Mouse (Mus musculus): ENCODE results near the gene Tpk1.
A peak's percentile ranks its signal among the peaks of the same experiment; 100 is the strongest.
"Not testable (repeated sequence)": the region's sequence is repeated elsewhere in the genome, so short reads cannot be mapped to it uniquely, and the experiment has no call there.

The Tpk1 gene

DNA sequence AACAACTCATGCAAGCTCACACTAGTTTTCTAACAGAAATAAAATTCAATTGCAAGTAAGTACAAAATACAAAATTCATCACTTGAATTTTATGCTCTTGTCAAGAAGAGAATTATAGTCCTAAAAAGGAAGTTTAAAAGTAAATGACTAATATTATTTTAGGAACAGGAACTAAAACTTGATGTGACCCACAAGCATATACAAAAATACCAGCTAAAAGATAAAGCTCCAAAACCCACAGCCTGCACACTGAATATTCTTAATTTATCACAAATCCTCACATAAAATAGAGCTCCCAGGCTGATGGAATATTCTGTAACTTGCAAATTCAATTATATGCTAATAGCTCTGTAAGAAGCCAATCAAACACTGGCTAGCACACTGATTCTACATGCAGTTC is 25.5 kb downstream of the Tpk1 start:
- no peak for DNase-seq (ENCODE audit: low spot score in 2 of 2)

DNA sequence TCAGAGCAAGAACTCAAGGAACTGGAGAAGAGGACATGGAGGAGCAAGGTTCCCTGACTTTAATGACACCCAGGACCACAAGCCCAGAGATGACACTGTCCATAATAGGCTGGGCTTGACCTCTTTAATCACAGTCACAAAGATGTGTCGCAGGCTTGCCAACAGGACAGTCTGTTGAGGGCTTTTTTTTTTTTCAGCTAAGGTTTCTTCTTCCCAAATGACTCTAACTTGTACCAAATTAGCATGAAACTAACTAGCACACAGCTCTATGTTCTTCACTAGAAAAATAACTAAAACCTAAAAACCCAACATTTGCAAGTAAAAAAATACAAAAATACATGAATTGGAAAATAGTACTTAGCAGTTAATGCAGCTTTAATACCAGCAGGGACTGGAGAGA is 27.2 kb downstream of the Tpk1 start:
- no peak for DNase-seq (ENCODE audit: low spot score in 2 of 2)

DNA sequence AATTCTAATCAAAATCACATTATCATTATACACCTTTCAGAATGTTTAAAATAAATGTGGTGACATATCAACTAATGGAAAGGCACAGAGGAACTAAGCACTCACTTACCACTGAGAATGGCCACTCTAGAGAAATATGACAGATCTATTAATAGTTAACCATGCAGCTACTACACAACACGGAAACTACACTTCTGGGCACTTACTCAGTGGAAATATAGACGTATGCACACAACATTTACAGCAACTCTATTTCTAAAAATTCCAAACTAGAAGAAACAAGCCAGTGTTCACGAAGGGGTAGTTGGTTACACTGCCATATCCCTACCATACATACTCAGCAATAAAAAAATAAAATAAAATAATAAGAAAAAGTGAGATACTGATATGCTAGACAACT is 28.0 kb downstream of the Tpk1 start:
- DNase-seq (ENCODE audit: low spot score in 2 of 2): no peak

DNA sequence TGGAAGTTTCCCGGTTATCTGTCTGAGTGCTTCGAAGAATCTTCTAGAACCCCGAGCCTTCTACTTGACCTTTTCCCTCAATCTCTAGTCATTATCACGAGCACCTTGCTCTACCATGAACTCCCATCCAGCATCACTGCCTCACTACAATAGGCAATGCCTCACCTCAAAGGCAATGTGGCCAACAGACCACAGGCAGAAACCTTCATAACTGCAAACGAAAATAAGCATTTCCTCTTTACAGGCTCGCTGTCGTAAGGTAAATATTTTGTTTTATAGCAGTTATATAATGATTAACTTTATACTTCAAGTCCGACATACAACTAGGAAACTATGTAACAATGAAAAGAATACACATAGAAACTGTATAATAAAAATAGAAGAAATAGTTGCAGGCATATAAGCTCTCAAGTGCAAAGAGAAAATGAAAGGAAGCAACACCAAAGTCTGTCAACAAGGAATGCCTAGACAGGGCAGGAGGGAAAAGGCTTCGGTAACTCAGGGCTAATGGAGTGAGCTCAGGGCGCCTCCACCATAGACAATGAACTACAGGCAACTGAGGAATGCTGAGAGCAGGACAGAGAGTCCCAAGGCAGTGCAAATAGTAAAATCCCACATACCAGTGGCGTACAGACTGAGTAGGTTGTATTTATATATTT is 29.0 kb downstream of the Tpk1 start:
- no peak for DNase-seq (ENCODE audit: low spot score in 2 of 2)

DNA sequence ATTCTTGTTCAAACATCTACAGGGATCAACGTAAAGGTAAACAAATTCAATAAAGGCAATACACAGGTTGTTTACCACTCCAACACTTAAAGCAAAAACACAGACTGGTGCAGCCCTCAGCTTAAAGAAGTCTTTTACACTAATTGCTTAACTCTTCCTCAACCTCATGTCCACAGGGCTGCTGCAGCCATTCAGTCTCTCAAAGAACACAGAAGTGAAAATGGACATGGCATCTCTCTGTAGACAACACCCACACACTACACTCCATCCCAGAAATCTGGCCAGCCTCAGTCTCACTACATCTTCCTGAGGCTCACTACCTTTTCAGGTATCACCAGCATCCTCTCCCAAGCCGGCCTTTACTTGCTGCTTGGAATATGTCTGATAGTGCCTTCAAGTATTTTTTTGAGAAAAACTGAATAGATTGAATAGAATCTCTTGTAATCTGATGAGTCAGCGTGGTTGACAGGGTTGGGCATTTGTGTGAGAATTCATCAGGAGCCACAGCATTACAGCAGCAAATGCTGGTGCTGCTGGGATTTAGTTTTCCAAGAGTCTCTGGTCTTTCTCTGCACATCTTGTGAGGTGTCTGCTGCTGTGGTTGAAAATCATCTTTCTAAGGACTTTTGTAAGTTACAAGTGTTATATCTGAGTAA is 32.6 kb downstream of the Tpk1 start:
- DNase-seq (ENCODE audit: low spot score in 2 of 2): no peak

DNA sequence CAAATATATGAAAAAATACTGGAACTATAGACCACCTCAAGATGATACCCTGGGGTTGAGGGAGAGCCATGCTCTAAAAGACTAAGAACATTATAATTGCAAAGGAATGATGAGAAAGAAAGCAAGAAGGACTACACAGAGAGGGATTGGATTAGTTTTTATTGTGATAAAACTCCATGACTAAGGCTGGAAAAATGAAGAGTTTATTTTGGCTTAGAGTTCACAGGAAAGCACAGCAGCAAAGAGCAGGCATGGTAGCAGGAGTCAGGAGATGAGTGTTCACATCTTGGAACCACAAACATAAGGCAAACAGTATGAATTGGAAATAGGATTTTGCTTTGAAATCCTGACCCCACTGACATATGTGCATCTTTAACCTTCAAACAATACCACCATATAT is 33.2 kb downstream of the Tpk1 start:
- DNase-seq (ENCODE audit: low spot score in 2 of 2): no peak

DNA sequence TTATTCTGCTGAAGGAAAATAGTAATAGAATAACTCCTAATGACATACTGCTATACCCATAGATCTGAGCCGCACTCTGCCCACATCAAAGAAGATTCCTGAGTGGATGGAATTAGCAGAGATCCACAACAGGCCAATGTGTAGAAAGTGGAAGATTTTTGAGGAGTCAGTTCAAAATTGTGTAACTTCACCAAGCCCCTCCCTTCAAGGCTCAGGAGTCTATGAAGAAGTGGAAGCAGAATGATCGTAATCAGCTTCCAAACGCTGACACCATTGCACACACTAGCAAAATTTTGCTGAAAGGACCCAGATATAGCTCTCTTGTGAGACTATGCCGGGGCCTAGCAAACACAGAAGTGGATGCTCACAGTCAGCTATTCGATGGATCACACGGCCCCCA is 42.6 kb downstream of the Tpk1 start:
- DNase-seq (ENCODE audit: low spot score in 2 of 2): not testable (repeated sequence)

DNA sequence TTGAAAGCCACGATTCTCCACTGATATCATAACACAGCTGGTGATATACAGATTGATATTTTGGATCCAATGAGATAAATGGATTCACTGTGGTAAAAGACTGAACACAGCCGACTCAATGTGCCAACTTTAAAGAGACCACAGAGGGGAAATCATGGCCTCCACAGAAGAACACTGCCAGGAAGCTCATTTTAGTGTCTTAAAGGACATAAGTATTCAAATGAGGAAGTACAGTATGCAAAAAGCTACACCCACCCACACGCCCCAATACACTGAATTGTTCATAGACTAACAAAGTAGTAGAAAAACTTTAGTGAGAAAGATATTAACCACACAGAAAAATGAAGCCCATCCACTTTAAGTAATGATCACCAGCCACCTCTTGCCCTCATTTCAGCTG is 46.8 kb downstream of the Tpk1 start:
- DNase-seq (ENCODE audit: low spot score in 2 of 2): no peak

DNA sequence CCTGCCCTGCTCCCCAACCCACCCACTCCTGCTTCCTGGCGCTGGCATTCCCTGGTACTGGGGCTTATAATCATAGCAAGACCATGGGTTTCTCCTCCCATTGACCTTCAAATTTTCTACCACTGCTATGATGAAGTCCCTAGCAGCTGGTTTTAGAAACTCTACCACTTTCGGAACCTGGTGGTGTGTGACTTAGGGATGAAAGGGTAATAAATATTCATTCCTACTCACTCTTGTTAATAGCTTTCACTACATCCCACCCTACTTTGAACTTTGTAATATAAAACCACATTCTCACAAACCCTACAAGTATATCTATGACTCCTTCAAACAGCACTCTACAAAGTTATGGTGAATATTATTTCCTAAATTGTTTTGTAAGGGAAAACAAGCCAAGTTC is 54.3 kb downstream of the Tpk1 start:
- no peak for DNase-seq (ENCODE audit: low spot score in 2 of 2)

DNA sequence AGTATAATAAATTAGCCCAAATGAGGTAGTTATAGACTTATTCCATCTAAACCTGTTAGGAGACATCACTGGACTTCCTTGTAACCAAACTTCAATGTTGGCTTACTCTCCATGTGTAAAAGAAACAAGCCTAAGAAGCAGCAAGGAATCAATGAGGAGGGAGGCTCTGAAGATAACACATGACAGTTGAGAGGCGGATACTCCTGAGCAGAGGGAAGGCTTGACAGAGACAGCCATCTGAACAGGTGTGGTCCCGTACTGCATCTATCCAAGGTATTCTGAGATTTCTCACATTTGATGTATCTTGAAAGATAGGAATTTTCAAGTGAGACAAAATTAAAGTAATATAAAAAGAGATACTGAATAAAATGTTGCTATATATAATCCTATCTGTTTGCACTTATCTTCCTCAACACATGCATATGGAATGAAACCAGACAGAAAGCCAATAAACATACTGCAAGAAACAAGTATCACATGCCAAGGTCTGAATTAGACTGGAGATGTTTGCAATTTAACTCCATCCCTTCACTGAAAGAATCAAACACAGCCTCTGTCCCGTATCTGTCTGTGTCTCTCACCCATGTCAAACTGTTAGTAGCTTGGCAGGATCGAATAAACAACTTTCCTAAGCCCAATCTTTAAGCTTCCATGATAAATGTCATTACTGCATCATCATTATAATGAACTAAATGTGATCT is 75.1 kb downstream of the Tpk1 start:
- DNase-seq (ENCODE audit: low spot score in 2 of 2): no peak

DNA sequence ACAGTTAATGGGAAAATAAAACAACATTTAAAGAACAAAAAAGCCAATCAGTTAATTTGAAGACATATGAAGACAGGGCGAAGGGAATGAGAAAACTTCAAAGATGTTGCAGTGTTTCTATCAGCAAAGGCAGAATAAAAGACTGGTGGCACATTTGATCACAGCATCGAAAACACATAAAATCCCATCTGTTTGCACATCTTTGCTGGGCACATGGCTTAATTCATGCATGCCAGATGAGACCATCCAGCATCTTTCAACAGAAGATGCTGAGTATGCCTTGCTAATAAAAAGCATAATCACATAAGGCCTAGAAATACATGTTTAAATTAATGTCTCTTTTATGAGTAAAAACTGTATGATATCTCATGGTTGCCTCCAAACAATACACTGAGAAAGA is 80.8 kb downstream of the Tpk1 start:
- no peak for DNase-seq (ENCODE audit: low spot score in 2 of 2)

DNA sequence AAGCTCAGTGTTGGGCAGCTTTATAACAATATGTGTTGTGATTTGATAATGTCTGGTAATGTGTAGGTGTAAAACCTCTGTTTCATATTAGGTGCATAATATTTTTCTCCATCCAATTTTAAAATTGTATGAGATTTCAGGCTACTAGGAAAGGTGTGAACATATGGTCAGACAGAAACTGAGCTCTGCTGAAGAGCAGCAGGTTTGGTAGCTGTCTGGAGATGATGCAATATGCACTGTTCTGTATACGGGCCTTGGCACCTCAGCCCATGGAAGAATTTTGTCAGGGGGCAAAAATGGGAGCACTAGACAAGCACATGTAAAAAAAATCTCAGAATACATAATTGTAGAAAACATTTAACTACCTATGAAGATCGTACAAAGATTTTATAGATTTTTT is 84.3 kb downstream of the Tpk1 start:
- no peak for DNase-seq (ENCODE audit: low spot score in 2 of 2)

DNA sequence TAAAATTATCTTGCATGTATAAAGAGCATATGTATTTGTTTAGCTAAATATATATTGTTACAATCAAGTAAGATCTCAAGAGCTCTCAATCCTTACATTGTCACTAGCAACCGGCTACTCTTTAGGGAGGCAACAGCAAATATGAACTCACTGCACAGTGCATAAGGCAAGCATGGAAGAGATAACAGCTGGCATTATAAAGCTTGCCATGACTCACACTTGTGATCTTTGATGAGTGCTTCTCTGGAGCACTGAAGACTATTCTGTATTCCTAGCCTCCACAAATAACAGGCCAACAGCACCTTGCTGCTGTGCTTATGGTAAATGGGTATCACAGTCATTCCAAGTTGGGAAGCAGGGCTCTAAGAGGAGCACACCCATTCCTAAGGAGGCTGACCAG is 98.2 kb downstream of the Tpk1 start:
- peak in 1 of 2 experiments; percentile 21 for DNase-seq (ENCODE audit: low spot score in 2 of 2)

DNA sequence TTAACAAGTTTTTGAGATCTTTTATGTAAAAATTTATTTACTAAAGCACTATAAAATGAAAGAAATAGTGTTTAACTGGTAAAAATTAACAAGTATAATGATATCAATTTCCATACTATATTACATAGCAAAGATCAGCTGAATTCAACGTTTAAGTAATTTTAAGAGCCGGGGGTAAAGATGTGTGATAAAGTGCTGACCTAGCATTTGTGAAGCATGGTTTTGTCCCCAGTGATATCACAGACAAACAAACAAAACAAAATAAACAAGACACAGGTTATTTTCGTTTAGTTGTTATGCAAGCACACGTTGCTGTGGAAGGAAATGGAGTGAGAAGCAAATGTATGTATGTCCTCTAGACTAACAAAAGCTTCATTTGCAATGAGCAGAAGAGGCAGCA is 103.6 kb downstream of the Tpk1 start:
- no peak for DNase-seq (ENCODE audit: low spot score in 2 of 2)

DNA sequence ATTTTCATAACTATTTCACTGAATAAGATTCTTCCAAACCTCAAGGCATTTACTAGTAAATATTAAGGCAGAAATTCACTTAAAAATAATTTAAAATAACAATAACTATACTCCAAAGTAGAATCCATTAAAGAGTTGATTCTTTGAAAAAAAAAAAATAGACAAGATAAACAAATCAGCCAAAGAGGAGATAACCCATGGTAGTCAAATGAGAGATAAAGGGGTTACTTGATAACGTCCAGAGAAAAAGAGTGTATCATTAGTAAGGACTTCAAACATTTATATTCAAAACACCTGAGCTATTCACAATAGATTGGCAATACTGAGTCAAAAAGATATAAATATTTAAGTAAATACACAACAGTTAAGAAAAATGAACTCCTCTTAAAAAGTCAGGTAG is 114.7 kb downstream of the Tpk1 start:
- DNase-seq (ENCODE audit: low spot score in 2 of 2): no peak

DNA sequence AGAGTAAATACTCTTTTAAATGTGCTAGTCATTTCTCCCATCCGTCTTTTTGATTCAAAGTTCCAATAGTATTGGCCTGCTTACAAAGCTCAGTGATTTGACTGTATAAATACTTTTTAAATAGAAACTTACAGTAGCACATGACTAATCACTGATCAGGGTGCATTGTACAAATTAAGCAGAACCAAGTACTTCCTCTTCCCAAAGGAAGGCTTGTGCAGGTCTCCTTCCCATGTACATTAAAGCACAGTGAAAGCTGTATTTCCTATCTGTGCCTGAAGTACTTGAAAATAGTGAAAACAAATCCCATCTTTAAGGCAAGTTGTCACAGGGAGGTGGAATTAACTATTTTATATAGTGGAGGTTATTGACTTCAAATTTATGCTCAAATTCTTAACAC is 119.5 kb downstream of the Tpk1 start:
- no peak for DNase-seq (ENCODE audit: low spot score in 2 of 2)

DNA sequence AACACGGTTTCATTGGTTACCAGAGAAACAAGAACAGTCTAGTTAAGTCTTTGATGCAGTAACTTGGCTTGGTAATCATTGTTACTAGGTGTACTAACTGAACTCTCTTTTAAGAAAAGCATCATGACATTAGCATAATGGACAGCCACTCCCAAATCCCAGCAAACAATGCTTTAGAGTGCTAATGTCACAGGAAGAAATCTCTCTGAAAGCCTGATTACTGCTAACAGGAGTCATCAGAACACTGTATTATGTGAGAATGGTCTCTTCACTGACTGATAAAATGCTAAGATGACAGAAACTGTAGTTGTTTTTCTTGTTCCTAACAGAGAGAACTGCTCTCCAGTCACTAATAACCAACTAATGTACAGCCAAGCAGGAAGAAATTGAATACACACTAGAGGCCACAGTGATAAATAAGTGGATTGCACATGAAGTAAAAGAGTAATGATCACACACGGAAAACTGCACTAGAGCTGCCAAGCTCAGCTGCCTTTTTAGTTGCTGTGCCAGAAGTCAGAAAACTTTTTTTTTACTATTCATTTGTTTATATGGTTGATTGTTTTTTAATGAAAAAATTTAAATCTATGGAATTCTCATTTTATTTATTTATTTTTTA is 128.7 kb downstream of the Tpk1 start:
- no peak for DNase-seq (ENCODE audit: low spot score in 2 of 2)

DNA sequence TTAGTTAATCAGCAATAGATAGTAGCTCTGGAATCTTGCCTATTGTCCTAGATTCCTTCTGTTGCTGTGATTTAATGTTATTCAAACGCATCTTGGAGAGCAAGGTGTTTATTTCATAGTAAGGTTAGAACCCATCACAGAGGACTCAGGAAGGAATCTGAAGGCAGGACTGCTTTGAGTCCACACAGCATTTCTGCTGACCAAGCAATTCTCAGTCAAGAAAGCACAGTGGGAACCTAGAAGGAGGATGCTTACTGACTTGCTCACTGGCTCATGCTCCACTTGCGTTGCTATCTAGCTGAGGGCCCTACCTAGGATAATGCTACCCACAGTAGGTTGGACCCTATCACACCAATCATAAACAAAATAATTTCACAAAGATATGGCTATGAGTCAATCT is 130.6 kb downstream of the Tpk1 start:
- no peak for DNase-seq (ENCODE audit: low spot score in 2 of 2)

DNA sequence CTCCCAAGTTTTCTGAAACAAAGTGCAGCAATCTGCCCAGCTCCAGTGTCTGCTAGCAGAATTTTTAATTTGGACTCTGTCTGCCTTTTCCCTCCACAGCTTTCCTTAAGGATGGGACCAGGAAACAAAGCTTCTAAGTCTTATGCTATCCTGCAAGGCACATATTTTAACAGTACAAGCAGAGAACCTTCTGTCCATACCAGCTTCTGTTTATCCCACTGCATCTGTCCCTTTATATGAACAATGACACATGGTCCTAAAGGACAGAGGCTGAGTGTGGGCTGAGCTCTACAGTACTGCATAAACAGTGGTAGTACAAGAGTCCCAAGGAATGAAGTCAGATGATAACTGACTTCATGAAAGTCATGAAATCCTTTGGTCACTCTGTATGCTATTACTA is 132.8 kb downstream of the Tpk1 start:
- DNase-seq (ENCODE audit: low spot score in 2 of 2): no peak

DNA sequence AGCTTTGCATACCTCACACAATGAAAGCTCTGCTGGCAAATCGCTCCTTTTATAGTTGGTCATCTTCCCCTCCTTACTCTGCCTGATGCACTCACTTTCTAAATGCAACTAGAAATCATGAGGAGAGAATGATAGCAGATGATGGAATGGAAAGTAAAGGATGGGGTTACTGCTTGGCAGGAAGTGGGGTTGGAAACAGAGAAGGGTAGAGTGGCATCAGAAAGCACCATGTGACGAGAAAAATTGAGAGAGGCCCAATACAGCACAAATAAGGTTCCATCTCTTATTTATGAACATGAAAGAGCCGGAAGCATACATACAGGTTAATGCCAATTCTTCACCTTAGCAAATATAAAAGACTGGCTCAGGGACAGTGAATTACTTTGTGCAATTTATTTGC is 133.3 kb downstream of the Tpk1 start:
- no peak for DNase-seq (ENCODE audit: low spot score in 2 of 2)

DNA sequence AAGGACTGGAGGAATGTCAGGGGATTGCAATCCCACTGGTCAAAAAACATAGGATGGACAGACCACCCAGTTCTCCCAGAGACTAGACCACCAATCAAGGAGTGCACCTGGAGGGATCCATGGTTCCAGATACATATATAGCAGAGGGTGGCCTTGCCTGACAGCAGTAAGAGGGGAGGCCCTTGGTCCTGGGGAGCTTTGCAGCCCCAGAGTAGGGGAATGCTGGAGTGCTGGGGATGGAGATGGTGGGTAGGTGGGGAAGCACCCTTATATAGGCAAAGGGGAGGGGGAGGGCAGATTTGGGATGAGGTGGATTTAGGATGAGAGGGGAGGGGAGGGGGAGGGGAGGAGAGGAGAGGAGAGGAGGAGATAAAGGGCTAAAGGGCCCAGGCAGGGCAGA is 134.1 kb downstream of the Tpk1 start:
- DNase-seq (ENCODE audit: low spot score in 2 of 2): no peak

DNA sequence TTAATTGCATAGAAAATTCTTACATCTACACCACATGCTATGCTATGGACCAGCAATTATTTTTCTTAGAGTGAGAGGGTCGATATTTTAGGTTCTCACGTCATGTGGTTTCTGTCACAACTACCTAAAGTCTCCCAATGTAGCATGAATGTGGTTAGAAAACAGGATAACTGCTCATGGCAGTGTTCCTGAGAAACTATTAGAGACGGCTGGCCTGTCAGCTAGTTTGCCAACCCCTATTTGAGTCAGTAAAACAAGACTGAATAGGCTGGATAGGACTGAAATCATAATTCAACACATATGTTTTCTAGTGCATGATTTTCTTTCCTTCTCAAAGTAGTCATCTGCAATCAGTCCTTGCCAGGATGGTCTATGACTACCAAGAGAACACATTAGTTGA is 137.1 kb downstream of the Tpk1 start:
- no peak for DNase-seq (ENCODE audit: low spot score in 2 of 2)

DNA sequence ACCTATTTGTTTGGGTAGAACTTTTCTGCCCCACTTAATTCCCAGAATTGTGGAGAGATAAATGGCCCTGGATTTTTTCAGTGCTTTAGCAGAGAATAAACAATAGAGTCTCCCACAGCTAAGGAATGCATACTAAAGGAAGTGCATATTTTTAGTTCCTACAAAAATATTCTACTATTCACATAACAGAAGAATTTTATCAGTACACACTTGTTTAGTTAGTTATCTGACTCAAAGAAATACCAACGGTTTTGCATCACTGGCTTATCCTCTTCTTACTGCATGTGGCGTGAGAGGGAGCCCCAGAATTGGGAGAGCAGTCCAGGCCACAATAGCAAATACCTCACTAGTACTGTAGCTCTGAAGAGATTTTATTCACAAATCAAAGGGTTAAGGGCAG is 141.1 kb downstream of the Tpk1 start:
- DNase-seq (ENCODE audit: low spot score in 2 of 2): no peak
